12 mouse cellular contexts compared by ENCODE assay signal in genomic region chr15:83337903-83338870, GRCm38 (mm10). TPM values are rescaled to one million over a fixed set of nuclear protein-coding genes. Genes with fewer than 3 reads are reported as not detected.
DNase-seq lines count a peak whose midpoint lies in the region; ATAC-seq and TF ChIP-seq lines count a peak whose summit lies in the region.
"Had no signal": no experiment of that assay in that cellular context is flagged by ENCODE, and none has a peak within 500 bp of the region (broad histone marks: within the 10 kb centered on the region; RNA-seq: fewer than 3 reads in every experiment).

No protein-coding gene starts in this region.

- no peaks in the 10 kb centered on the region for H3K9me3 ChIP-seq in heart, embryonic 11.5 days (replicated peaks; ENCODE audit: control insufficient read depth, low read length)
- H3K9me3 ChIP-seq: embryonic facial prominence, embryonic 12.5 days; hindbrain, embryonic 10.5 days had no signal

- peak; percentile 79 for ATAC-seq in heart, embryonic 11.5 days (replicated peaks; ENCODE audit: insufficient number of reproducible peaks, low FRiP score, low TSS enrichment)

- H3K4me3 ChIP-seq in heart, embryonic 11.5 days (ENCODE audit: low read depth, low read length), result no peak overlapping the region
- no peak overlapping the region for H3K4me3 ChIP-seq in layer of hippocampus, adult 2 months
- H3K4me3 ChIP-seq in left cerebral cortex, adult 2 months, result no peak overlapping the region
- H3K4me3 ChIP-seq: embryonic facial prominence, embryonic 12.5 days; hindbrain, embryonic 10.5 days had no signal

- H3K4me2 ChIP-seq in heart, embryonic 11.5 days, result no peak overlapping the region
- H3K4me2 ChIP-seq: embryonic facial prominence, embryonic 12.5 days had no signal

- intact Hi-C loops in heart, postnatal 14 days (cut with DNase I), result no loop called here
- intact Hi-C loops in left cerebral cortex, adult 2 months (cut with DNase I), result no loop called here

- no peak overlapping the region for H3K9ac ChIP-seq in heart, embryonic 11.5 days (ENCODE audit: low read depth, low read length)
- H3K9ac ChIP-seq: embryonic facial prominence, embryonic 12.5 days had no signal

- H3K27me3 ChIP-seq in heart, embryonic 11.5 days (ENCODE audit: control insufficient read depth, insufficient read depth, low read length), result no peaks in the 10 kb centered on the region
- H3K27me3 ChIP-seq: embryonic facial prominence, embryonic 12.5 days had no signal

- no peak for DNase-seq in heart, postnatal 14 days
- peak; percentile 37 for DNase-seq in urinary bladder, adult 2 months (ENCODE audit: low spot score)
- no peak for DNase-seq in urinary bladder, postnatal 10 days (ENCODE audit: low spot score)
- peak; percentile 43 for DNase-seq in lung, postnatal 25 days (ENCODE audit: low spot score)
- DNase-seq in layer of hippocampus, adult 8-10 months (ENCODE audit: low spot score in 2 of 2), result no peak
- no peak for DNase-seq in layer of hippocampus, adult 2 months (ENCODE audit: low spot score in 2 of 2)
- no peak for DNase-seq in left cerebral cortex, adult 2 months (ENCODE audit: extremely low spot score in 1 of 2, low spot score in 2 of 2)
- DNase-seq: cerebellum, adult 11-12 months; thymus, postnatal 36 days had no signal

- peaks cover 7% of the 10 kb centered on the region for H3K36me3 ChIP-seq in heart, embryonic 11.5 days (ENCODE audit: control insufficient read depth, insufficient read depth, low read length)

- TF ChIP-seq CTCF in layer of hippocampus, adult 2 months (conservative IDR thresholded peaks at IDR 0.05), result no peak
- no peak for TF ChIP-seq CTCF in left cerebral cortex, adult 2 months (IDR thresholded peaks at IDR 0.05)

- peak overlapping the region; percentile 57 for H3K27ac ChIP-seq in heart, embryonic 11.5 days (ENCODE audit: low read depth, low read length)
- H3K27ac ChIP-seq in layer of hippocampus, adult 2 months, result no peak overlapping the region
- no peak overlapping the region for H3K27ac ChIP-seq in left cerebral cortex, adult 2 months
- H3K27ac ChIP-seq: embryonic facial prominence, embryonic 12.5 days; hindbrain, embryonic 10.5 days had no signal

- H3K4me1 ChIP-seq in heart, embryonic 11.5 days (ENCODE audit: control insufficient read depth, insufficient read depth, low read length), result no peaks in the 10 kb centered on the region
- H3K4me1 ChIP-seq: embryonic facial prominence, embryonic 12.5 days had no signal

- WGBS in heart, embryonic 11.5 days (ENCODE audit: insufficient replicate concordance), result 71% methylated on average over 8 of the region's 8 CpGs

RNA-seq across cellular contexts. Expression of gene Arfgap3, which starts 11.9 kb away (rescaled TPM):
- polyA plus RNA-seq in heart, embryonic 11.5 days (2014; fragmentation: Nextera tagmentation; extraction: Ambion mirVana), result 29.9 and 34.4 TPM in 2 replicates
- 10 to 100 TPM; 11.6 to 14.5 TPM for total RNA-seq in heart, postnatal 14 days (2021)
- polyA plus RNA-seq in urinary bladder, adult 2 months (2012; rRNA removed), result 68.2 and 69.5 TPM in 2 replicates
- 10 to 100 TPM; 16.1 to 23.7 (median 20.0) TPM for total RNA-seq in layer of hippocampus, adult 8-10 months (2022)
- total RNA-seq in layer of hippocampus, adult 2 months (2021), result 10 to 100 TPM; 17.3 to 17.5 TPM
- 10 to 100 TPM; 19.5 to 21.5 TPM for total RNA-seq in left cerebral cortex, adult 2 months (2021)

Comparison
In these comparisons a context has a peak if more than half of its experiments do, and no peak if none do; other contexts are left out.
1. DNase-seq: peak in urinary bladder, adult 2 months (single experiment) and lung, postnatal 25 days (single experiment); none in heart, postnatal 14 days (0 of 2), urinary bladder, postnatal 10 days (single experiment), layer of hippocampus, adult 8-10 months (0 of 2), layer of hippocampus, adult 2 months (0 of 2) and left cerebral cortex, adult 2 months (0 of 2).